Mouse (Mus musculus) adrenal gland (tissue): ENCODE measurements at regions not wholly inside any gene's neighbourhood (a gene's known extent, or its start where the extent isn't known, plus 50 kb on each side); places are given as distances from the start of the nearest gene placed in this dataset.

Experiments
- intact Hi-C: fragments of 180-260 bp; cut with DNase I; formaldehyde crosslinking; loops from one replicate; pipeline ENCODE4 v1.15.1; 2025

GRCm38 (mm10) chr4:125765171-125765570 lies 259.2 kb upstream of the Csf3r start:
- intact Hi-C loops: no loop called here

DNA sequence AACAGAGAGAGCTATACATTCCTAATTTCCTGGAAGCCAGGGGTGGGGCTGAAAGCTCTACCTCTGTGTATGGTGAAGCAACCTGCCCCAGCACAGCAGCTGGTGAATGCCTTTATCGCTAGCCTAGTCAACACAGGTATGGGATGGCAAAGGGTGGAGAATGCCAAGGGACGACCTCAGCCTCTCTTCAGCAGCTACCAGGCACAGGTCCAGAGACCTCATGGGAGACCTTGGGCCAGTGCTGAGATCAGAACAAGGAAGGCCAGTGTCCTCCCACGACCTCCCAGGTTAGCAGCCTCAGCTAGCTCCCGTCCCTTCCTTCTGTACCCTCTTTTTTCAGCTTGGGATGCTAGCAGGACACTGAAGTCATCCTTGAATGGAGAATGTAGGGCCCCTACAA lies 247.2 kb upstream of the Csf3r start:
- intact Hi-C loops: no loop called here

DNA sequence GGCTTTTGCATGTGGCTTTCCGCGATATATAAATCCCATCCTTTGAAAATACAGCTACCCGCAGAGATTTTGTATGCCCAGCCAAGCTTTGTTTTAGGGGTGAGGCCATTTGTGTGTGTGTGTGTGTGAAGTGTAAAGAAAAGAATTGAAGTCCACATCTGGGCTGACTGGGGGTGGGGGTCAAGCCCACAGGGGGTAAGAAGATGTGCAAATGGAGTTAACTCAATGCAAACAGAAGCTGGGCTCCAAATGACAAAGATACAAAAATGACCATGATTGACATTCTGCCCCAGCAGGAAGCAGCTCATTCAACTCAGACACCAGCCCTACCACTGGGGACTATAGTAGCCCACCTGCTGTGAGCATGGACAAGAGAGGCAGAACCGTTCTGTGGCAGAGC lies 244.2 kb upstream of the Csf3r start:
- intact Hi-C loops: no loop called here

- intact Hi-C loops: no loop called here
These were observed 243.3 kb upstream of the Csf3r start for GRCm38 (mm10) chr4:125780921-125781487.

DNA sequence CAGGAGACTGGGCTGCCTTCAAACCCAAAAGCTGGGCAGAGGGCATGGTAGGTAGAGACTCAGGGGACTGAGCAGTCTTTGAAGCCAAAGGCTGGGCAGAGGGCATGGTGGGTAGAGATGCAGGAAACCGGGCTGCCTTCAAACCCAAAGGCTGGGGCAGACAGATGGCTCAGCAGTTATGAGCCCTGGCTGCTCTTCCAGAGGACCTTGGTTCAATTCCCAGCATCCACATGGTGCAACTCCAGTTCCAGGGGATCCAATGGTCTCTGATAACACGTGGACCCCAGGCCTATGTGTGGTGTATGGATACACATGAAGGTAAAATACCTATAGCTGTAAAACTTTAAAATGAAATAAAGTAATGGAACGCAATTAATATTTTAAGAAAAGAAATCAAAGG lies 242.0 kb upstream of the Csf3r start:
- intact Hi-C loops: no loop called here

- intact Hi-C loops: no loop called here
These were observed 238.3 kb upstream of the Csf3r start for GRCm38 (mm10) chr4:125786083-125786482.

DNA sequence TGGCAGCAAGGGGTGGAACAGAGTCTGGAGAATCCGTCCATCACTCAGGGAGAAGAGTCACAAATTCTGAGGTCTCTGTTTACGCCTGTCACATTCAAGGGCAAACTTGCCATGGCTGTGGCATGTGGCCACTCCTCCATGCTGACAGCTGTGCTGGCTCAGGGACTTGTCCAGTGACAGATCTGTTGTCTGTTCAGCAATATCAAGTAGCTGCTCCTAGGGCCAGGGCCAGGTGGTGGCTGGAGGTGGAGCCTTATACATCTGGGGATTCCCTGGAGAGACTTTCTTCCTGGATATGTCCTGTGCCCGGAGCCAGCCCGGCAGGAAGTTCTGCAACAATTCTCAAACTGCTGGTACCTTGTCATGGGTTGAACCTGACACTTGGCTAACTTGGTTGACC lies 229.7 kb upstream of the Csf3r start:
- intact Hi-C loops: no loop called here

DNA sequence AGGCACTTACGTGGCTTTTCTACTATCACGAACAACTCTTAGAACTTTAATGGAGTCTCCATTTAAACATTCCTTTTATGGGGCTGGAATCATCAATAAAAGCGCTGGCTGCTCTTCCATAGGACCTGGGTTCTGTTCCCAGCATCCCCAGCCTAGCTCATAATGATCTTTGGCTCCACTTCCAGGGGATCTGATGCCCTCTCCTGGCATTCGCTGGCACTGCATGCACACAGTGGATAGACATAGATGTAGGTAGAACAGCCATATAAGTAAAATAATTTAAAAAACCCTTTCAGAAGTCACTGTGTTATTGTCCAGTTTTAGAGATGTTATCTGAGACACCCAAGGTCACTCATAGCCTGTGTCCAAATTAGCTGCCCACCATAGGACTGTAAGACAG lies 216.4 kb upstream of the Csf3r start:
- intact Hi-C loops: no loop called here

- intact Hi-C loops: no loop called here
These were observed 214.8 kb upstream of the Csf3r start for GRCm38 (mm10) chr4:125809446-125810108.

DNA sequence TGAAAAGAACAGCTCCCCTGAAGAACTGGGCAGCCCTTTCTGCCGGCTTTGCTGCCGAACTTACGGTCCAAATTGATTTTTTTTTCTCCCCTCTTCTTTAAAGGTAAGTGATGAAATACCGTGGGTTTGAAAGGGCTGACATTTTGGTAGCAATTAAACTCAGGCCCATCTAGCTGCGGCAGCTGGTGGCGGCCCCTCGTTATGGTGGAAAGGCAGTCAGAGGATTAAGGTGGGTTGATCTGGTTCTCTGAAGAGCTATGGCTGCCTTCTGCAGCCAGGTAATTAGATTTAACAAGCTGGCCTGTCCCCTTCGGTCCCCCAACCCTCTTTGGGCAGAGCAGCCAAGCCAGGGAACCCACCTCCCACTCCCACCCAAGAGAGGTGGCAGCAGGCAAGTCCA lies 214.1 kb upstream of the Csf3r start:
- intact Hi-C loops: no loop called here

DNA sequence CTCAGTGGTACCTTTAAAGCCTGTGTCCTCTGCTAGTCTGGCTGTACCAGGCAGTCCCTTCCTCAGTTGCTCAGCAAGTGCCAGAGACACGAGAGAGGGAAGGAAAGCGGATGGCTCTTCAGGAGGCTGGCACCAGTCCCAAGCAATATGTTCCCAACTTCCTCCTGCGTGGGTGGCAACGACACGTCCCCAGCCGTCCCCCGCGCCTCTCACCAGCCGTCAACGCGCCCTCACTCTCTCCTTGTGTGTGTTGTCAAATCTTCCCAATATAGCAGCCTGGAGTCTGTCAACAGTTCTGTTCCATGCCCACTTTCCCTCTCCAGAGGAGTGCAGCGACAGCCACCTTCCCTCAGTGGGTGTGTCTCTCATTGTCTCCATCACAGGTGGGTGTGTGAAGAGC lies 210.0 kb upstream of the Csf3r start:
- intact Hi-C loops: no loop called here

DNA sequence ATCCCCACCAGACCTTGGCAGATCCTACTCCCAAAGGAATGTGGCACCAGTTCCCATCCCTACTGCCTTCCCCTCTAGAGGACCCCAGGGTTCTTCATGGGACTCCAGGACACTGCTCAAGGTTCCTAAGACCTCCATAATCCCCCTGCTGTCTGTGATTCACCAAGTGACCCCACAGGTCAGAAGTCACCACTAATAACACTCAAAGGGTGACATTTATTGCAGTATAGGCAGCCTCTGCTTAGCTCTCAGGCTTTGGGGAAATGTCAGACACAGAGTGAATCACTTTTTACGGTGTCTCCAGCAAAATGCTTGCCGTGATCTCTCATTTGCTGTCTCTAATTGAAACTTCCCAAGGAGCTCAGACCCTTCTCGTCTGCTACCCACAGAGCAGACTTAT lies 209.1 kb upstream of the Csf3r start:
- intact Hi-C loops: no loop called here

DNA sequence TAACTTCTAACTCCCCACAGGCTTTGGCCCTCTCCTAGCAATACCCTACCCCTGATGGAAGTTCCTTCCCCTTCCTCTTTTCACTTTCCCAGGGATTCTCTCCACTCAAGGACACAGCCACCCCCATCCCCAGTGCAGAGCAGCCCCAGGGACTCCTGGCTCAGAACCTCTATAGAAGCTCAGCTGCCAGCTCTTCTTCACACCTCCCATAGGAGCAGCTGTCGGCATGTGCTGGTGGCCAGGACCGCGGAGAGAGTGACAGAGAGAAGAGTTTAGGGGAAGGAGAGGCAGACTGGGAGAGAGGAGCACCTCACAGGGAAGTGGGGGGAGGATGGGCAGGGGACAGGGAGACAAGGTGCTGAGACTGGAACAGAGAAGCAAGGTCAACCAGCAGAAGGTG lies 199.8 kb upstream of the Csf3r start:
- intact Hi-C loops: no loop called here

DNA sequence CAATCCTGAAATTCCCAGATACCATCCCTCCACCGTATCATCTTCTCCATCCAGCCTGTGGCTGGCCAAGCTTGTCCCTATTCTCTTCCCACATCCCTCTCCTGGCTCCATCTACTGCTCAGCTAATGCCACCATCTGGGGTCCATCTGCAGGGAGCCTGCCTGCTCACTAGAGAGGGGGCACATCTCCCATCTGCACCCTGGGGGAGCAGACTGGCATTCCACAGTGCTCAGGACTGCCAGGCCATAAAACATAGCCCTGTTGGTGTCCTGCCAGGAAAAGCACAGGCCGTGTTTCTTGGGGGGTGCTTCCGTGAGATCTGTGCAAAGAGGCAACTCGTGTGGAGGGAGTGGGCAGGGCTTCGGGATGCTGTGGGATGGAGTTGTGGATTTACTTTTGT lies 197.9 kb upstream of the Csf3r start:
- intact Hi-C loops: no loop called here

GRCm38 (mm10) chr4:125835250-125835649 lies 189.1 kb upstream of the Csf3r start:
- intact Hi-C loops: no loop called here

- intact Hi-C loops: no loop called here
These were observed 176.8 kb upstream of the Csf3r start for GRCm38 (mm10) chr4:125847568-125847967.

DNA sequence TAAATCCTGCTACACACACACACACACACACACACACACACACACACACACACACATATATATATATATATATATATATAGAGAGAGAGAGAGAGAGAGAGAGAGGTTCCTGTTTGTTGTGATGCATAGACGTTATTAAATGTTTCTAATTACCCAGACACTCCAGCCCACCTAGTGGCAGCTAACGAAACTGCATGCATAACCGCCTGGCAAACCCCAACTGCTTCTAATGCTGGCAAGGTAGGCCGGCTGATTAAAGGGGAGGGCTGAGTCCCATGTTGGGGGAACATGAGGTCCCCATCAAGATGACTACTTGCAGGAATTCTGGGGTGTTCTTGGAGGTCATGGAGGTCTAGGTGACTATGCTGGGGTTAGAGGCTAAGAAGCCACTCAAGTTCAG lies 174.1 kb upstream of the Csf3r start:
- intact Hi-C loops: no loop called here

DNA sequence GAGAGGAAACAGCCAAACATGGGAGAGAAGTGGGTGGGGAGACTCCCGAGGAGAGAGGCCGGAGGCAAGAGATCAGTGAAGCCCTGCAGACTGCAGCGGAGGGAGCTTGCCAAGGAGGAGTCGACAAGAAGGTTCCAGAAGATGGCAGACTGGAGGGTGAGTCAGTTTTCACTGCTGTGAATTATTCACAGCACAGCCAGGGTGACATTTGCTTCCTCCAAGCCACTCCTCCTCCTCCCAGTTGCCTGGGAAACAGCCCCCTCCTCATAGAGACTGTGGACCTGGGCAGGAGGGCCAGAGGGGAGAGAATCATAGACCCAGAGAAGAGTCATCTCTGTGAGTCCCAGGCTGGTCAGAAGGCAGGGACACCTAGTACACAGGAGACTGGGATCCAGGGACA lies 171.8 kb upstream of the Csf3r start:
- intact Hi-C loops: no loop called here

DNA sequence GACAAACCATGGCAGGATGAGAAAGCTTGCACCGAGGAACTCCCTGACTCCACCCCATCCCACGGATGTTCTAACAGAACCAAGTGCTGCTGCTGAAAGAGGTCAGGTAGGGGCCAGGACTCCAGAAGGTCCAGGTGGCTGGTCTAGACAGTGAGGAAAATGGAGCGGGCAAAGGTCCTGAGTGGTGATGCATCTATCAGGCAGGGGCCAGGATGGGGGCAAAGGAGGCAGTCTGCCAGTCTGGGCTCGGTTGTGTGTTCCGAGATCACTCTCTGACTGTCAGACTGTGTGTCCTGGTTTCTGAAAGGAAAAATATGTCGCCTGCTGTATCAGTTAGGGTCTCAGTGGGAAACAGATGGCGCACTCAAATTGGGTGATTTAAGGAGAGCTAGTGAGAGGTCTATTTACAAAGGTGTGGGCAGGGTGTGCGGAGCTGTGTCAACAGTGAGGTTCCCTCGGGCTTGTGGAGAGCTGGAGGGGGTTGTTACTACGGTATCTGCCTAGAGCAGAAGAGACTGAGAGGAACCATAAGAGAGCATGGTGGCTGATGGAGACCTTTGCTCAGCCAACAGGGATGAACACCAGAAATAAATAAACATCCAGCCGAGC lies 168.3 kb upstream of the Csf3r start:
- intact Hi-C loops: no loop called here

GRCm38 (mm10) chr4:125856781-125857180 lies 167.6 kb upstream of the Csf3r start:
- intact Hi-C loops: no loop called here

DNA sequence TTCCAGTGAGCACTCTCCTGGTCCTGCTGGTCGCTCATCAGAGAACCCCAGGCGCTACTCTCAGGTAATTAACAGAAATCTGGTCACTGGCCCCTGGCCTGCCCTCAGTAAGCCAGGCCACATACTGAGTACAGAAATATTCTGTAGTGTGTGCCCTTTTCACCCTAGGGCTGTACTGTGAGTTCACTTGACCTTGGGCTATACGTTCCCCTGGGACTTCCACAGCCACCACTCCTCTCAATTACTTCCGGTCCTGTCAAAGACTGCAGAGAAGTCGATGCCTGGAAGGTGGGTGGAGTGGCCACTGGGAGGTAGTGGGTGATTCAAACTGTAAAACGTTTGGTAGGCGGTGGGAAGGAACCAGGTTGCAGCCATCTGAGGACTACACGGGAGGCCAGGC lies 159.3 kb upstream of the Csf3r start:
- intact Hi-C loops: no loop called here

DNA sequence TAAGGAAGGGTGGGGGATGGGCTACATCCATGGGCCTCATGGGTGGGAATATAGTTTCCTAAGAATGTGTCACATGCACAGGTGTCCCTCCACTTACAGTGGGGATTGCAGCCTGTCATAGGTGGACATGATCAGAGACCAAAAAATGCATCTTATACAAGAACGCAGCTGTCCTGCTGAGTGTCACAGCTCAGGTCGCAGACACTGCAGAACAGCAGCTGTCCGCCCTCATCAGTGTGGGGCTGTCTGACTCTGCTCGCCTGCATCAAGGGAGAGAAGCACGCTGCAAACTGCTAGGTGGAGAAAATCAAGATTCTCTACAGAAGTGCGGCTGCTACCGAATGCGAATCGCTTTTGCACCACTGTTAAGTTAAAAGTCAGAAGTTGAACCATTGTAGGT lies 158.6 kb upstream of the Csf3r start:
- intact Hi-C loops: no loop called here

GRCm38 (mm10) chr4:125871211-125871610 lies 153.1 kb upstream of the Csf3r start:
- intact Hi-C loops: no loop called here
